Mouse (Mus musculus) retina, postnatal 7 days (tissue): Measurements from ENCODE around the gene Cd52.
A peak's percentile ranks its signal among the peaks of the same experiment; 100 is the strongest.

Experiments used
- DNase-seq: peaks from one replicate; pipeline ENCODE4 v3.0.0-alpha.2; 2012; ENCODE audit warnings: low read depth, low spot score

The Cd52 gene

DNA sequence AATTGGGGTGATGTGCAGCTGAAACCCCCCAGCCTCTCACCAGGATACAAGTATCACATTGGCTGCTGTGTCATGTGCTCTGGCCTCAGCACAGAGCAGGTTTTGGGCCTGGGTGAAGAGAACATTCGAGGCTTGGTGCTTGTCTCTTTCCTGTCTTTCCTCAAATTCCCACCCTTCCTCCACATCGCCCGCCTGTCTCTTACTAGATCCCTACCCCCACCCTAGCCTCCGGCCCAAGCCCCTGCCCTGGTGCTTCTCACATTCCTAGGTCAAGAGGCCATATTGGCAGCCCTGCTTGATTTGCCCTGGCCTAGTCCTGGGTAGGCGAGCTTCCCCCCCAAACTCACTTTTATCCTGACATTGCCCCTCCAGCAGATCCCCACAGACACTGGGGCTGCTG lies 24.2 kb upstream of the Cd52 start:
- DNase-seq = no peak

- DNase-seq = no peak
Measured at GRCm38 (mm10) chr4:134118126-134118800, 23.4 kb upstream of the Cd52 start.

GRCm38 (mm10) chr4:134117012-134117411 lies 22.1 kb upstream of the Cd52 start:
- DNase-seq = no peak

DNA sequence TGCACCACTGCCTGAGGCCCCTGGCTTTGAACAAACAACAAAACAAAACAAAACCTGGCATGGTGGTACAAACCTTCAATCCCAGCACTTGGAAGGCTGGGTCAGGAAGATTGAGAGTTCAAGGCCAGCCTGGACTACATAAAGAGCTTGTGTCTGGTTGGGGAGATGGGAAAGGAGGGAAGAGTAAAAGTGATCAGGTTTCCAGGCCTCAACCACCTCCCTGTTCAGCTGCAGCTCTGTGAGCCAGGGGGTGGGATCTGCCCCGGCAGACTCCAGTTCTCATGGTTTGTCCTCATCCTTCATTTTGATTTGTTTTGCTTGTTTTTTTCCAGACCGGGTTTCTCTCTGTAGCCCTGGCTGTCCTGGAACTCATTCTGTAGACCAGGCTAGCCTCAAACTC lies 21.6 kb upstream of the Cd52 start:
- no peak for DNase-seq

- DNase-seq = no peak
Measured at GRCm38 (mm10) chr4:134115215-134116144, 20.6 kb upstream of the Cd52 start.

- no peak for DNase-seq
Measured at GRCm38 (mm10) chr4:134114038-134114437, 19.2 kb upstream of the Cd52 start.

- DNase-seq = peak; percentile 61
Measured at GRCm38 (mm10) chr4:134113356-134113994, 18.6 kb upstream of the Cd52 start.

DNA sequence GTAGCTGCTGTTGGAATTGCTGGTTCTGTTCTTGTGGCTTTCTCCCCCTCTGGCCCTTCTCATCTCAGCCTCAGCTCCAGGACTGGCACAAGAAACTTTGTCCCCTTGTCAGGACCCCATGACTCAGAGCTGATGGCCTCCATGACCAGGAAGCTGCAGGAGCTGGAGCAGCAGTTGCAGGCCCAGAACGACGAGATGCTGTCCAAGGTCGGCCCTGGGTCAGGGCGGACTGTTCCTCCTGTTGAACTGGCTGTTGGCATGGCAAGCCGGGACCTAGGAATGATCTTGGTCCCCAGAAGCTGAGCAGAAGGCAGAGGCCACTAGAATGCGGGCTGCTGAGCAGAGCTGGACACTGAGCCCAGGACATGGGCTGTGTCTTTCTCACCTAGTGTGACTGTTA lies 17.5 kb upstream of the Cd52 start:
- no peak for DNase-seq

- DNase-seq = no peak
Measured at GRCm38 (mm10) chr4:134110653-134111052, 15.8 kb upstream of the Cd52 start.

DNA sequence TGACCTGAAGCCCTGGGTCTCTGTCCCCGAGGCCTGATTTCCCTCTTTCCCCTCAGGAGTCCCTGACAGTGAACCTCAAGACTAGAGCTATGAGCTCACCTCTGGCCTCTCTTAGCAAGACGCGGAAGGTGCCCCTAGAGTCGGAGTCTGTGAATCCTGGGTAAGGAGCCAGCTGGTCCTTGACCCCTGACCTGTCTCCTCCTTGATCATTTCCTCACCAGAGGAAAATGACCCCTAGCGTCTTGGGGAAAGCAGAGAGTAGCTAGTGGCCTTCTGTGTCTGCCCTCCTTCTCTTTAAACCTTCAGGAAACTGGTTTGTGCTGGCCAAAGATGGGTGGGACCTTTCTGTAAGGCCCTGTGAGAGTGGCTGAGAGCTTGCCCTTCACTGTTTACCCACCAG lies 13.3 kb upstream of the Cd52 start:
- no peak for DNase-seq

DNA sequence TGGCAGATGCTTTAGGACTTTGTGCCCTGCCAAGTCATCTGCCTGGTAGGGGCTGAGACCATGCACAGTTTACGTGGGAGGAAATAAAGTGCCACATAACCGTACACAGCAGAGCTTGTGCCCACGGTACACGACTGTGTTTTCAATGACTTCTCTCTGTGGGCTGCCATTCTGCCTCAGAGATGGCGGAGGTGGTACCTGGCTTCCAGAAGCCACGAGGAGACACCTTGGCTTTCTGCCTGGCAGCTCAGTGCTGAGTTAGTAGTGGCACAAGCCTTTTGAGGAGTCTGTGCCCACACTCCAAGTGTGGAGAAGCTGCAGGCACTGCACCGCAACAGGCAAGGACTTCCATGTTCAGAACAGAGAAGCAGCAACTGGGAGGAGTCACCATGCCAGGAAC lies 12.8 kb upstream of the Cd52 start:
- DNase-seq = no peak

GRCm38 (mm10) chr4:134106105-134106504 lies 11.2 kb upstream of the Cd52 start:
- no peak for DNase-seq

DNA sequence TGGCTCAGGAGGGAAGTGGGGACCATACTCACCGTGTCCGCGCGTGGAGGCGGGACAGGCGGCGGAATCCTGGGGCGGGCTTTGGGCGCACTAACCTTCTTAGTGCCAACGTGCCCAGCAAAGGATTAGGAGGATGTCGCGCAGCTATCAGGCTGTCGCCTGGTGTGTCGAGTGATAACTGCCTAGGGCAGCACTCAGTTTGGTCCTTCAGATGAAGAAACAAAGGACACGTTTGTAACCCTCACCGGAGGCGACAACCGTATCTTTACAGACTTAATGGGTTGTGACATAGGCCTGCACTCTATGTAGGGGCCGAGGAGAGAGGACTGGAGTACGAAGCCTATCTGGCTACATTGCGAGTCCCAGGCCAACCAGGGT lies 7.8 kb upstream of the Cd52 start:
- no peak for DNase-seq

- DNase-seq = peak; percentile 84
Measured at GRCm38 (mm10) chr4:134101979-134102741, 7.3 kb upstream of the Cd52 start, which contains the start of gene Ubxn11. Gene Ubxn11 (plus strand): TSS chr4:134102570.

DNA sequence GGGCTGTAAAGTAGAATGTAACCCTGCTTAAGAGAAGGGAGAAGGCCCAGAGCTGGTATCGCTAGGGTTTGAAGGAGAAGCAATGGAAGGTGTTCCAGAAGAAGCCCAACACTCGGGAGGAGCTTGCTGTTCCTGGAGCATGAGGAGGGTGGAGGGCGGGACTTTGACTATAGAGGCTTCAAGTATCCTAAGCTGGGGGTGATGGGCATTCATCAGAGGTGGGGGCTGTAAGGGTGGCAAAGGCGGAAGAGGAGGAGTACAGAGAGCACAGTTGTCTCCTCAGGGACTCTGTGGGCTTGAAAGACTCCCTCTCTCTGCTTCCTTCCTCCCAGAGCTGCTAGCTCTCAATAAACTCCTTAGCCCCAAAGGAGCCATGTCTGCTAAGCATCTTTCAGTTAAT lies 5.4 kb upstream of the Cd52 start:
- DNase-seq = no peak

DNA sequence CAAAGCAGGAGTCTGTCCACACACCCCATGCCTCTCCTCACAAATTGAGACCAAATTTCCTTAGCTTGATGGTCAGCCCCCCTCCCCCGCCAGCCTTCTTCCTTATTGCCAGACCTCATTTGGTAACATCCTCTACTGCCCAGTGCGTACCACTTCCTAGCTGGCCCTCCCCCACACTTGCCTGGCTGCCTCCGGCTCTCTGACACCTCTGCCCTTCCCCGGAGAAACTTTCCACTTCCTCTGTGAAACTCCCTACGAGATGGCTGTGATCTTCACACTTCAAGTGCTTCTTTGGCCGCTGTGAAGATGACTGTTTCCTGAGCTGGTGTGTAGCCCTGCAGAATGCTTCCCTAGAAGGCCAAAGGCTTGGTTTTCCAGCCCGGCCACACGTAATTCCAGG lies 3.7 kb upstream of the Cd52 start:
- DNase-seq = no peak

DNA sequence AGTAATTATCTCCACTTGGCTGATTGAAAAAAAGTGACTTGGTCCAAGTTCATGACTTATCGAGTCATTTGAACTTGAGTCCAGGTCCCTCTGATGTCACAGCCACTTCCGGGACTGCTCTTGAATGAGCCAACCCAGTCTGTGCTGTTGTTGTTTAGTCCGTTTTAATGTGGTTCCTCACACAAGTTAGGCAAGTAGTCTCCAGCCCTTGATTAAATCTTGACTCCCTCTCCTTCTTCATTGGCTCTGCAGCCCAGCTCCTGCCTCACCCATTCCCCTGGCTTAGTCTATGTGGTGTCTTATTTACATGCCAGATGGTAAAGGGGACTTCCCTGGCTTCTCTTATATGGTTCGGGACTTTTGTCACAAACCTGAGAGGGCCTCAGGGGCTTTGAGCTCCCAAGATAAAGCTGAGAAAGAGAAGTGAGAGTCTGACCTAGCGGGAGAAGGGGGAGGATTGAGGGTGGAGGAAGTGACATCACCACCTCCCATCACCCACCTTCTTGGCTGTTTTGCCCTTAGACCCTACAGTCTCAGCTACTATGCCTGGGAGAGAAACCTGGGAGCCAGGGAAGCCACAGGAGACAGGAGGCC lies 2.2 kb upstream of the Cd52 start:
- DNase-seq = no peak

GRCm38 (mm10) chr4:134096120-134096519 lies 1.2 kb upstream of the Cd52 start:
- no peak for DNase-seq

GRCm38 (mm10) chr4:134094004-134094564 lies 798 bp downstream of the Cd52 start:
- DNase-seq = no peak

- DNase-seq = peak; percentile 54
Measured at GRCm38 (mm10) chr4:134092382-134093288, 2.2 kb downstream of the Cd52 start.
